Mouse (Mus musculus) layer of hippocampus, postnatal 14 days (tissue): ENCODE results near the gene Rassf8. TPM values are rescaled to one million over a fixed set of nuclear protein-coding genes. Genes with fewer than 3 reads are reported as not detected.
A peak's percentile ranks its signal among the peaks of the same experiment; 100 is the strongest.

Experiments
- DNase-seq, 2 experiments: peaks; one replicate each; pipeline ENCODE4 v3.0.0; 2021 to 2022; ENCODE audit warnings: low spot score in 2 of 2, mixed read lengths in 1 of 2
- total RNA-seq, 2 experiments: library from RNA; stranded (reverse); gene quantifications; 2 replicates each; pipeline ENCODE4 v1.2.3; 2021

Rassf8 gene
- total RNA-seq, 2 experiments from 2014 or later, result 19.8 to 21.0 TPM

GRCm38 (mm10) chr6:145822218-145822617, 75.7 kb downstream of the Rassf8 start:
- DNase-seq, result no peak

GRCm38 (mm10) chr6:145823103-145823502, 76.6 kb downstream of the Rassf8 start:
- no peak for DNase-seq

GRCm38 (mm10) chr6:145823588-145824234, 77.2 kb downstream of the Rassf8 start:
- DNase-seq, result peak in 1 of 2 experiments; percentile 20

GRCm38 (mm10) chr6:145826305-145826704, 79.8 kb downstream of the Rassf8 start:
- no peak for DNase-seq

- DNase-seq, result no peak
Measured at GRCm38 (mm10) chr6:145829062-145829835, 82.7 kb downstream of the Rassf8 start.

GRCm38 (mm10) chr6:145830117-145830516, 83.6 kb downstream of the Rassf8 start:
- DNase-seq, result peak; percentile 64 to 85

GRCm38 (mm10) chr6:145830617-145831016, 84.1 kb downstream of the Rassf8 start:
- no peak for DNase-seq

- no peak for DNase-seq
Measured at GRCm38 (mm10) chr6:145832927-145833326, 86.4 kb downstream of the Rassf8 start.

GRCm38 (mm10) chr6:145835359-145835758, 88.8 kb downstream of the Rassf8 start:
- no peak for DNase-seq

GRCm38 (mm10) chr6:145845611-145846010, 99.1 kb downstream of the Rassf8 start:
- DNase-seq, result no peak

- DNase-seq, result no peak
Measured at GRCm38 (mm10) chr6:145846076-145846475, 99.5 kb downstream of the Rassf8 start.

- DNase-seq, result no peak
Measured at GRCm38 (mm10) chr6:145846948-145847347, 100.4 kb downstream of the Rassf8 start.

- DNase-seq, result no peak
Measured at GRCm38 (mm10) chr6:145847661-145848060, 101.1 kb downstream of the Rassf8 start.

- DNase-seq, result no peak
Measured at GRCm38 (mm10) chr6:145850789-145851188, 104.2 kb downstream of the Rassf8 start.

GRCm38 (mm10) chr6:145851956-145852355, 105.4 kb downstream of the Rassf8 start:
- no peak for DNase-seq

GRCm38 (mm10) chr6:145852708-145853107, 106.2 kb downstream of the Rassf8 start:
- no peak for DNase-seq

GRCm38 (mm10) chr6:145853356-145854079, 107.0 kb downstream of the Rassf8 start:
- no peak for DNase-seq

- no peak for DNase-seq
Measured at GRCm38 (mm10) chr6:145854756-145855155, 108.2 kb downstream of the Rassf8 start.

- DNase-seq, result peak; percentile 98 to 99
Measured at GRCm38 (mm10) chr6:145855720-145856551, 109.4 kb downstream of the Rassf8 start.

GRCm38 (mm10) chr6:145857428-145857827, 110.9 kb downstream of the Rassf8 start:
- DNase-seq, result no peak

GRCm38 (mm10) chr6:145858414-145858813, 111.9 kb downstream of the Rassf8 start:
- DNase-seq, result no peak
